In genomic region chr10:119752361-119752798, GRCm38 (mm10) we compare ENCODE assay signal across 26 mouse cellular contexts.
DNase-seq lines count a peak whose midpoint lies in the region; ATAC-seq and TF ChIP-seq lines count a peak whose summit lies in the region.
"Had no signal": no experiment of that assay in that cellular context is flagged by ENCODE, and none has a peak within 500 bp of the region (broad histone marks: within the 10 kb centered on the region; RNA-seq: fewer than 3 reads in every experiment).

No protein-coding gene starts in this region.

- no peak for TF ChIP-seq CTCF in C2C12 (IDR thresholded peaks at IDR 0.05; ENCODE audit: control insufficient read depth, insufficient read depth, insufficient read length)
- no peak for TF ChIP-seq CTCF in Patski (IDR thresholded peaks at IDR 0.05)
- TF ChIP-seq CTCF in stomach, postnatal 0 days (IDR thresholded peaks at IDR 0.05; ENCODE audit: low read depth): no peak

- H3K4me2 ChIP-seq in stomach, postnatal 0 days (replicated peaks; ENCODE audit: low read depth): no peak overlapping the region
- H3K4me2 ChIP-seq in hindbrain, embryonic 11.5 days (replicated peaks; ENCODE audit: low read depth, low read length): no peak overlapping the region
- H3K4me2 ChIP-seq: heart, embryonic 15.5 days; hindbrain, embryonic 13.5 days; limb, embryonic 15.5 days; liver, embryonic 13.5 days; midbrain, embryonic 11.5 days; neural tube, embryonic 12.5 days had no signal

- no peak overlapping the region for H3K9ac ChIP-seq in stomach, postnatal 0 days (ENCODE audit: low read length)
- no peak overlapping the region for H3K9ac ChIP-seq in hindbrain, embryonic 11.5 days (ENCODE audit: low read depth, low read length)
- H3K9ac ChIP-seq: heart, embryonic 15.5 days; hindbrain, embryonic 13.5 days; limb, embryonic 15.5 days; liver, embryonic 13.5 days; neural tube, embryonic 12.5 days had no signal

- no peak overlapping the region for H3K27ac ChIP-seq in stomach, postnatal 0 days (replicated peaks)
- no peak overlapping the region for H3K27ac ChIP-seq in hindbrain, embryonic 11.5 days (ENCODE audit: low read depth, low read length)
- H3K27ac ChIP-seq: heart, embryonic 10.5 days; heart, embryonic 15.5 days; hindbrain, embryonic 13.5 days; kidney, postnatal 0 days; limb, embryonic 15.5 days; liver, embryonic 13.5 days; neural tube, embryonic 12.5 days had no signal

- no peaks in the 10 kb centered on the region for H3K79me2 ChIP-seq in C2C12 (ENCODE audit: control insufficient read depth, insufficient read depth)

- CTCF ChIA-PET in Patski (lab: Charles Lee): no interaction called here

- H3K79me3 ChIP-seq in C2C12 (ENCODE audit: low read depth): no peaks in the 10 kb centered on the region

- H3K27me3 ChIP-seq in C2C12 (ENCODE audit: control insufficient read depth, insufficient read depth, insufficient read length) (no peaks in the 10 kb centered on the region), Patski (no peaks in the 10 kb centered on the region)
- no peaks in the 10 kb centered on the region for H3K27me3 ChIP-seq in stomach, postnatal 0 days (ENCODE audit: control insufficient read depth, insufficient read depth, low read length)
- H3K27me3 ChIP-seq in hindbrain, embryonic 11.5 days (ENCODE audit: control insufficient read depth, insufficient read depth, low read length): no peaks in the 10 kb centered on the region
- H3K27me3 ChIP-seq: heart, embryonic 15.5 days; hindbrain, embryonic 13.5 days; limb, embryonic 15.5 days; liver, embryonic 13.5 days; neural tube, embryonic 12.5 days had no signal

- POLR2A ChIA-PET in Patski (lab: Charles Lee): no interaction called here

- in situ Hi-C loops in Patski (cut with MboI; ENCODE audit: low pct_unique_long_range_greater_than_20kb): no loop called here

- no peak overlapping the region for H3K4me3 ChIP-seq in C2C12 (ENCODE audit: insufficient read depth, poor library complexity, severe bottlenecking)
- H3K4me3 ChIP-seq in stomach, postnatal 0 days (ENCODE audit: low read depth, low read length): no peak overlapping the region
- no peak overlapping the region for H3K4me3 ChIP-seq in hindbrain, embryonic 11.5 days (ENCODE audit: low read depth, low read length)
- H3K4me3 ChIP-seq: heart, embryonic 10.5 days; heart, embryonic 15.5 days; hindbrain, embryonic 13.5 days; limb, embryonic 15.5 days; liver, embryonic 13.5 days; neural tube, embryonic 12.5 days had no signal

- TF ChIP-seq EP300 in stomach, postnatal 0 days (optimal IDR thresholded peaks at IDR 0.05): no peak

- H3K4me1 ChIP-seq in stomach, postnatal 0 days (replicated peaks; ENCODE audit: control insufficient read depth, insufficient read depth): no peaks in the 10 kb centered on the region
- H3K4me1 ChIP-seq in hindbrain, embryonic 11.5 days (replicated peaks; ENCODE audit: control insufficient read depth, insufficient read depth, low read length): no peaks in the 10 kb centered on the region
- H3K4me1 ChIP-seq: heart, embryonic 15.5 days; limb, embryonic 15.5 days; liver, embryonic 13.5 days had no signal

- H3K36me3 ChIP-seq in C2C12 (ENCODE audit: control insufficient read depth, insufficient read depth): no peaks in the 10 kb centered on the region
- no peaks in the 10 kb centered on the region for H3K36me3 ChIP-seq in stomach, postnatal 0 days (ENCODE audit: control insufficient read depth, insufficient read depth, low read length)
- no peaks in the 10 kb centered on the region for H3K36me3 ChIP-seq in hindbrain, embryonic 11.5 days (ENCODE audit: control insufficient read depth, insufficient read depth, low read length)
- H3K36me3 ChIP-seq: heart, embryonic 10.5 days; heart, embryonic 15.5 days; hindbrain, embryonic 13.5 days; limb, embryonic 15.5 days; liver, embryonic 13.5 days; neural tube, embryonic 12.5 days had no signal

- H3ac ChIP-seq in C2C12 (ENCODE audit: control insufficient read depth, insufficient read length, low read depth): no peak overlapping the region

- 42% methylated on average over 6 of the region's 6 CpGs for WGBS in stomach, postnatal 0 days
- WGBS in hindbrain, embryonic 11.5 days: 88% methylated on average over 6 of the region's 6 CpGs

- peak; percentile 57 for ATAC-seq in Patski
- ATAC-seq in stomach, postnatal 0 days (ENCODE audit: low FRiP score, low TSS enrichment): peak; percentile 64
- no peak for ATAC-seq in hindbrain, embryonic 11.5 days (ENCODE audit: low FRiP score)
- ATAC-seq: activated CD4-positive, CD25-positive, alpha-beta regulatory T cell, adult 4 months; forebrain, embryonic 14.5 days; intestine, embryonic 16.5 days; midbrain, embryonic 16.5 days had no signal

- peak; percentile 69 for DNase-seq in 3T3-L1 (ENCODE audit: low read depth, low spot score)
- no peak for DNase-seq in Patski (ENCODE audit: low read depth, low spot score)
- DNase-seq in stomach, postnatal 0 days (ENCODE audit: low spot score): peak; percentile 22
- no peak for DNase-seq in right cerebral cortex, postnatal 25 days
- no peak for DNase-seq in hindbrain, embryonic 11.5 days (ENCODE audit: low spot score)
- DNase-seq: adrenal gland, adult 8-10 months; cerebellum, adult 9-11 months; gastrocnemius, postnatal 25 days; heart, adult 11 months; kidney, adult 8-10 months; kidney, postnatal 4 days; liver, embryonic 13.5 days; lung, postnatal 36 days; thymus, postnatal 4 days had no signal

- no peaks in the 10 kb centered on the region for H3K9me3 ChIP-seq in stomach, postnatal 0 days (ENCODE audit: control insufficient read depth, low read length)
- H3K9me3 ChIP-seq in hindbrain, embryonic 11.5 days (ENCODE audit: control insufficient read depth, low read length): no peaks in the 10 kb centered on the region
- H3K9me3 ChIP-seq: heart, embryonic 10.5 days; heart, embryonic 15.5 days; hindbrain, embryonic 13.5 days; limb, embryonic 15.5 days; liver, embryonic 13.5 days; neural tube, embryonic 12.5 days had no signal

TF ChIP-seq in C2C12, 6 proteins besides CTCF, POLR2A, EP300 and RAD21:
- TF ChIP-seq CEBPB (IDR thresholded peaks at IDR 0.05; ENCODE audit: low read depth): no peak
- peak; percentile 95 for TF ChIP-seq USF1 (IDR thresholded peaks at IDR 0.05; ENCODE audit: low read depth)
- peak; percentile 69 for TF ChIP-seq MAX (IDR thresholded peaks at IDR 0.05)
- peak; percentile 62 for TF ChIP-seq FOSL1 (IDR thresholded peaks at IDR 0.05; ENCODE audit: insufficient read depth, low read length, poor library complexity, severe bottlenecking)
- peak; percentile 67 for TF ChIP-seq MYOD1 (IDR thresholded peaks at IDR 0.05; ENCODE audit: control insufficient read depth, insufficient read length, low read depth)
- no peak for TF ChIP-seq MYOG (IDR thresholded peaks at IDR 0.05; ENCODE audit: control insufficient read depth, extremely low read depth, insufficient read length)

Comparison
In these comparisons a context has a peak if more than half of its experiments do, and no peak if none do; other contexts are left out.
1. DNase-seq: peak in 3T3-L1 (single experiment) and stomach, postnatal 0 days (single experiment); none in Patski (single experiment), right cerebral cortex, postnatal 25 days (single experiment) and hindbrain, embryonic 11.5 days (single experiment).